Mouse (Mus musculus) bone marrow macrophage, adult 2 months (primary cell): Measurements from ENCODE around the gene Gse1.

Experiments
- CTCF ChIP-seq: IDR thresholded peaks from 2 replicates; pipeline ENCODE4 v1.5.1; 2012; ENCODE audit warnings: low read depth, mild to moderate bottlenecking, low read length, moderate library complexity
- POLR2A ChIP-seq: IDR thresholded peaks from 2 replicates; pipeline ENCODE4 v1.6.1; 2012; ENCODE audit warnings: mild to moderate bottlenecking, low read depth, low read length, borderline replicate concordance

GRCm38 (mm10) chr8:120328361-120329022, 100.2 kb downstream of the Gse1 start:
- TF ChIP-seq CTCF, result no peak
- no peak for TF ChIP-seq POLR2A
